Mouse (Mus musculus) hindbrain, embryonic 16.5 days (tissue): ENCODE results near the gene Pmch. TPM values are rescaled to one million over a fixed set of nuclear protein-coding genes. Genes with fewer than 3 reads are reported as not detected.

Source experiments
- ATAC-seq: fragments of 200-750 bp; cut with Nextera tagmentation; 2 replicates; pipeline ENCODE4 v1.8.0; 2017; ENCODE audit warnings: moderate TSS enrichment, moderate library complexity
- H3K27ac ChIP-seq: fragments of 300-500 bp; sonication (generic); 2 replicates; pipeline ENCODE4 v1.5.1; 2014; ENCODE audit warnings: low read depth, mild to moderate bottlenecking, control low read depth, low read length, moderate library complexity
- H3K27me3 ChIP-seq: fragments of 300-500 bp; sonication (generic); replicated peaks from 2 replicates; pipeline ENCODE4 v1.6.1; 2014; ENCODE audit warnings: low read length; ENCODE audit not compliant: control insufficient read depth, insufficient read depth
- H3K36me3 ChIP-seq: fragments of 300-500 bp; sonication (generic); 2 replicates; pipeline ENCODE4 v1.6.1; 2014; ENCODE audit warnings: mild to moderate bottlenecking, low read length, moderate library complexity, mixed read lengths; ENCODE audit not compliant: control insufficient read depth, insufficient read depth
- H3K4me1 ChIP-seq: fragments of 300-500 bp; sonication (generic); 2 replicates; pipeline ENCODE4 v1.6.1; 2014; ENCODE audit warnings: low read depth, low read length; ENCODE audit not compliant: control insufficient read depth, insufficient read depth
- H3K4me2 ChIP-seq: fragments of 300-500 bp; sonication (generic); 2 replicates; pipeline ENCODE4 v1.6.1; 2014; ENCODE audit warnings: mild to moderate bottlenecking, low read length, control low read depth, moderate library complexity
- H3K4me3 ChIP-seq: fragments of 300-500 bp; sonication (generic); 2 replicates; pipeline ENCODE4 v1.5.1; 2014; ENCODE audit warnings: mild to moderate bottlenecking, low read length, control low read depth, moderate library complexity
- H3K9ac ChIP-seq: fragments of 300-500 bp; sonication (generic); 2 replicates; pipeline ENCODE4 v1.6.1; 2014; ENCODE audit warnings: low read depth, mild to moderate bottlenecking, control low read depth, low read length, moderate library complexity
- H3K9me3 ChIP-seq: fragments of 300-500 bp; sonication (generic); 2 replicates; pipeline ENCODE4 v1.6.1; 2014; ENCODE audit warnings: mild to moderate bottlenecking, low read length, moderate library complexity; ENCODE audit not compliant: control insufficient read depth
- whole genome bisulfite sequencing: fragments of 180-500 bp; shearing (Covaris S2); extraction: QIAGEN DNeasy Blood & Tissue Kit; methylation state at CpG from one replicate; pipeline ENCODE4 v1.1.7; 2014; 5-methylcytosine and 5-hydroxymethylcytosine counted together
- polyA plus RNA-seq: library from polyadenylated mRNA; unstranded; fragments of >200 nt; fragmentation: Nextera tagmentation; extraction: Ambion mirVana; gene quantifications from 2 replicates; pipeline ENCODE4 v1.2.1, GENCODE M21; 2015

Gene Pmch
- polyA plus RNA-seq, 1 experiment from 2014 or later = 0.41 TPM

DNA sequence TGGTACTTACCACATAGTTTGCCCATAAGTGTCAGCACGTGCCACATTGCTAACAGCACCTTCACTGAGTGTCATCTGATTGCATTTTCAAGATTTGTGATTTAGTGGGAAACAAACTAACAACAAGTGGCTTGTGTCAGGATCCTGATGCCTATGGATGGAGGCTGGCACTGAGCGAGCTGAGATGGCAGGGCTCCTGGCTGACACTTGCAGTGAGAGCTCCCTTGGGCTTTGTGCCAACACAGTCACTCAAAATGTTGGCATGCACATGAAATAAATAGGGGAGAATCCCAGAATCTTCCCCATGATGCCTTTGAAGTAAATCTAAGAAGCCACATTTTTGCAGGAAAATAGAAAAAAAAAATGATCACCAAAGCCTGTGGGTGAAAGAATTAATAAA lies 22.4 kb downstream of the Pmch start:
- Histone ChIP-seq H3K27me3 (no peaks in the 10 kb centered on the region), H3K4me2 (no peak overlapping the region), H3K4me3 (no peak overlapping the region), H3K4me1 (no peaks in the 10 kb centered on the region), H3K9me3 (no peaks in the 10 kb centered on the region), H3K9ac (no peak overlapping the region), H3K36me3 (no peaks in the 10 kb centered on the region), H3K27ac (no peak overlapping the region)
- no peak for ATAC-seq
- 68% methylated on average over 2 of the region's 2 CpGs for whole genome bisulfite sequencing

DNA sequence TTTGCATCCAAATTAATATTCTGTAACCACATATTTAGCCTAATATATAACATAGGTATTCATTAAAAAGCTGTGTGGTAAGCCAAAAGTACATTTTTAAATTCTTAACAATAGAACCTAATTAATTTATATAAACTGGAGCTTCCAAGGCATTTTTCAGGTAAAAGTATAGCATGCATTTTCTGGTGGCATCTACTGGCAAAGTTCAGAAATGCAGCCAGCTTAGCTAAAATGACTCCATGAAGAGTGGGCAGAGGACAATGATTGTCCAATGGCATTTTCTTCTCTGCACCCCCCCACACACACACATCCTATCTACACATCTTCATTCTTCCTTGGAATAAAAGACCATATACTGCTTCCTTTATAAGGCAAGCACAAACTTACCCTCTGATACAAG lies 28.8 kb downstream of the Pmch start:
- ATAC-seq = no peak
- H3K9ac ChIP-seq = no peak overlapping the region
- H3K36me3 ChIP-seq = no peaks in the 10 kb centered on the region
- no peaks in the 10 kb centered on the region for H3K27me3 ChIP-seq
- no peaks in the 10 kb centered on the region for H3K9me3 ChIP-seq
- H3K4me2 ChIP-seq = no peak overlapping the region
- no peak overlapping the region for H3K27ac ChIP-seq
- H3K4me3 ChIP-seq = no peak overlapping the region
- no peaks in the 10 kb centered on the region for H3K4me1 ChIP-seq

- Histone ChIP-seq H3K36me3 (no peaks in the 10 kb centered on the region), H3K4me1 (no peaks in the 10 kb centered on the region), H3K9me3 (no peaks in the 10 kb centered on the region), H3K4me2 (no peak overlapping the region), H3K9ac (no peak overlapping the region), H3K4me3 (no peak overlapping the region), H3K27me3 (no peaks in the 10 kb centered on the region), H3K27ac (no peak overlapping the region)
- no peak for ATAC-seq
- WGBS = 96% methylated on average over 16 of the region's 16 CpGs
Observed at GRCm38 (mm10) chr10:88135630-88136029, 44.8 kb downstream of the Pmch start.

Other genes with a start within 250 kb of the Pmch start
- 15.7 and 16.6 TPM in 2 replicates for gene Igf1, start 232.8 kb upstream of the Pmch start, polyA plus RNA-seq
- 1.4 and 2.9 TPM in 2 replicates for gene Parpbp, start 55.9 kb downstream of the Pmch start, polyA plus RNA-seq
- gene Nup37, start 55.9 kb downstream of the Pmch start, polyA plus RNA-seq = 21.1 and 23.4 TPM in 2 replicates
- gene Washc3, start 110.0 kb downstream of the Pmch start, polyA plus RNA-seq = 38.7 and 43.7 TPM in 2 replicates